Mouse (Mus musculus) cerebellum, adult (tissue): ENCODE data around the gene Atrnl1.
"Not testable (repeated sequence)": the region's sequence is repeated elsewhere in the genome, so short reads cannot be mapped to it uniquely, and the experiment has no call there.

Experiments used
- ATAC-seq: cut with Nextera tagmentation; 2 replicates; pipeline ENCODE4 v1.9.2; 2017; ENCODE audit warnings: mild to moderate bottlenecking, moderate library complexity, mixed read lengths; ENCODE audit not compliant: insufficient number of reproducible peaks, low FRiP score, low TSS enrichment

Atrnl1 gene

DNA sequence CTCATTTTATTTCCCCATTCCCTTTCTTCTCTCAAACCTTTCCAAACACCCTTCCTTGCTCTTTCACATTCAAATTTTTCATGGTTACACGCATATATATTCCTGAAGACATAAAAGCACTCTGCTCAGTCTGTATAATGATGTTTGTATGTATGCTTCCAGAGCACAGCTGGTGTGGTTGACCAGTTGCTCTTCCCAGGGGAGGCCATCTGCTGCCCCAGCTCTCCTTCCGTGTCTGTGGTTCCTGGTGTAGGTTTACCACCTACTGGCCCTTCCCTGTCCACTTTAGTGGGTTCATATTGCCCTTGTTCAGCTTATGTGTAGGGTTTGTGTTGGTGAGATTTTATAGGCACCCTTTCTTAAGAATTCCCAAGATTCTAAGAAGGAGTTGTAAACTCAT, 197.5 kb downstream of the Atrnl1 start:
- no peak for ATAC-seq

DNA sequence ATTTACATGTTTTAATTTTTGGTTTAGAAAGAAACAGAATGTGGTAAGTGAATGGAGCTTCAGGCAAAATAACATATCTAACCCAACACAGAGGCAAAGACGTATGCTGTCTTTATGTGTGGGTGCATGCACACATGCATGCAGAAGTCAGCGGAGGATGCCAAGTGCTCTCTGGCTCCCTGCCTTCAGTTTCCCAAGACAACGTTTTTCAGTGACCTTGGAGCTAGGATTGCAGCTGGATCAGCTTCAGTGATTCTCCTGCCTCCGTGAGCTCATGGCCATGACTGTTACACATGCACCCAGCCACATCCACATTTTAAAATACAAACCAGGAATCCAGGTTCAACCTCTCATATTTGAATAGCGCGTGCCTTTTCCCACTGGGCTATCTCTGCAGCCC, 203.5 kb downstream of the Atrnl1 start:
- ATAC-seq: no peak

DNA sequence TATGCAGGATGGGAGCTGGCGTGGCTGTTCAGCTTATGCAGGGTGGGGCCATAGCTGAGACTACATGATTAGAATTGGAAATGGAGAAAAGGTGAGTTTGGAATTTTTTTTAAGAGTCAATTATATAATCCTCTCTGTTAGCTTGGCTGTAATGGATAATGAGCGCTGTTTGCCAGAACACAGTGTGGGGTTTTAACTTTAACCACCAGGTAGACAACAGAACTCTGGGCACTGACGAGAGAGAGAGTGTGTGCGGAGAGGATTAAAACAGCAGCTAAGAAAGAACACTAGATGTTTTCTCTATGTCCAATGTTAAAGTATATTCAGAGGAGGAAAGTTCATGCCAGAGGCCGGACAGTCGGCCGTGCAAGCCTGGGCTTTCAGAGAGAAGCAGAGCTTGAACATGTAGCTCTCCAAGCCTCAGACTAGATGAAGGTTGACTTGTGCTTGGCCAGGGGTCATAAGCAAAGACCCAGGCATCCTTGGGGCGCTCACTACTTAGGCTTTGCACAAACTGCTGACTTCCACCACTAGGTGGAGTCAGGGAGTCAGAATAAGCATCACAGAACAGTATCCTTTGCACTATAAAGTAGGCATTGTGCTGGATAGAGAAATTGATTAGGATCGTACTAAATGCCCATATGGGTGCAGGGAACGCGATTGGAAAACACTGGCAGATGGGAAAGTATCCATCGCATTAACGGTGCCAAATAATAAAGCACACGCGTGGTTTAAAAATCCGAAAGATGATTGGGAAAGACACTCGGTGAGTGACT, 205.6 kb downstream of the Atrnl1 start:
- ATAC-seq: no peak

DNA sequence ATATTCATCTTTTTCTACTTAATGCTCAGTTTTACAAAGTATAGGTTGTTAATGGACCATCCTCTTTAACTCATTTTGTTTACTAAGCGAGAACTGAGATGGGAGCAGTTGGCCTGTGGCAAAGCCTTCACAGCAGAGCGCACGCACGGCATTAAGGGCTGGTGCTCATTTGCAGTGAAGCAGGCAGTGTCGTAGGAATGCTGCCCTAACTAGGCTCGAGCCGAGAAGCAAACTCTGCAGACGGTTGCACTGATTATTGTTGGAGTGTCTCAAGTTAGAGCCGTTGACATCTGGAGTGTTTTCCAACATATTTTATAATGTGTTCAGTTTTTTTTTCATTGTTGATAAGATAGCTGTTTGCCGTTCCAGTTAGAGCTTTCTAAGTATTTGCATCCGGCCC, 206.9 kb downstream of the Atrnl1 start:
- no peak for ATAC-seq

DNA sequence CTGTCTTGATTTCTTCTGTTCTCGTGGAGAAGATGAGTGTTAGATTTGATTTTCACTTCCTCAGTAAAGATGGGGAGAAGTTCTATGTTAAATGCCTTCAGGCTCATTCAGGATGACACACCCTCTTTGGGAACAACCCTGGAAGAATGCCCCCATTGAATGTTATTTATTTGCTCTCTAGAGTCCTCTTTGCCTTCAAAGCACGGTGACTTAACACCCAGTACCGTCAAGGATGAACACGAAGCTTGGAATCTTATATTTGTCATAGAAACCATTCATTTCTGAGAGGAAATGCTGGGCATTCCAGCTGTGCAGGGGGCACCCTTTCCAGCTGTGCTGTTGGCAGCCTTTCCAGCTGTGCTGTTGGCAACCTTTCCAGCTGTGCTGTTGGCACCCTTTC, 212.6 kb downstream of the Atrnl1 start:
- ATAC-seq: no peak

DNA sequence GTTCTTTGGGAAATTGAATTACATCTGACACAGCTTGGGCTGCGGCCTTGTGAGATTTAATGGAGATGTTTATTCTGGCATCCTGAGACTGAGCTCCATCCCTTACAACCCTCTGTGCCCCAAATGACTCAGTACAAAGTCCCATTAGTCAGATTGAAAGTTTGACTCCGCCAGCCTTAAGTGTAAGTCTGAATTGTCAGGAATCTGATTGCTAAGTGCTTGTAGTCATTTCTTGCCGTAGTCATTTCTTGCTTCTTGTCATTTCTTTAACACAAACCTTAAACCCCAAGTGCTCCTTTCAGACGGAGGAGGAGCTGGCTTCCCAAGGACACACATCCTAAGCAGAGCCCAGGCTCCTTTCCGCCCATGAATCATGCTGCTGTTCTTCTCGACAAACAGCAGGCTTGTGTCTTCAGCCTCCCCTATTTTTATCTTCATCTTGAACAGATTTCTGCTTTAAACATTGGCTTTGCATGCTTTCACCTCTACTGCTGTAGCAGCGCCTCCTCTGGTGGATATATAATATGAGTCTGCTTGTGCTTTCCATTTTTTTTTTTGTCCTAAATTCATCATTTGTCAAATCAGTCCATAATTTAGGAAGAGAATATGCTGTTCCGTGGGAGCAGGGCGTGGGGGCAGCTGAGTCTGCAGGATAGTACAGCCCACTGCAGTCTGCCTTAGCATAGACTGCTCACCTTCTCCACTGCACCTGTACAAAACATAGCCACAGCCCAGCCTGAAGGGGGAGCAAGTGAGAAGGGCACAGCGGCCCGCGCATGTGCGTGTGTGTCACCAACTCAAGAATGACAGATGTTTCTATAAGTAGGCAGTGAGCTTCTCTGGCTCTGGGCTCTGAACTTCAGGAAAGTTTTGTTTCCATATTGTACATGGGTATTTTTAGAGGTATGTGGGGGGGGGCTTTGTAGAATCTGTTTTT, 214.7 kb downstream of the Atrnl1 start:
- no peak for ATAC-seq

DNA sequence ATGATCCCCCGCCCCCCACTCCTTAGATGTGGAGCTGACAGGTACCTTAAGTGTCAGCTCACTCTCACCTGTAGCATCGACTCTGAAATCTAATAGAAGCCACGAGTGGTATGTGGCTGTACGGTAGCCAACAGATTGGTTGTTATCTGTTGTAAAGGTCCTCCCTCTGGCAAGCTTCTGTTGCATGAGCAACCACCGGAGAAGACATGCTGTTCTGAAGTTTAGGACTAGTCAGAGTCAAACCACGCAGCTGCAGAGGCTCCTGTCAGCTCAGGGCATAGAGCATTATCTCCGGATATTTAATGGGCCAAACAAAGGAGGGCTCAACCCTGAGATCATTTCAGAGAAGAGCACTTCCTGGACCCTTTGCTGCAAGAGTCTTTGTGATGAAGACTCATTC, 222.2 kb downstream of the Atrnl1 start:
- no peak for ATAC-seq

DNA sequence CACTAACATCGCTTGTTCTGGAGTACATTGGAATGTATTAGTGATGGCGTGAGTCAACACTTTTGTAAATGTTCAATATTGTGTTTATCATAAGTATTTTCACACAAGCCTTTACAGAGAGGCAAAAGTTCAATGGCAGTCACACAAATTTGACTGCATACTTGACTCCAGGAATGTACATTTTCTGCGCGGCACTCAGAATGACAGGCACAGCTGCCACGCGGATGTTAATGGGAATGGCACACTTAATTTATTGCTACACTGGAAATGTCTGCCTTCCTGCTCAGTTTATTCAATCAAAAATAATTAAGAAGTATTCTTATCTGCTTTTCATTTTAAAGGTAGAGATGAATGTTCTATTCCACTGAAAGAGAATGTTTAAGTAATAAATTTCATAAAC, 227.0 kb downstream of the Atrnl1 start:
- no peak for ATAC-seq

DNA sequence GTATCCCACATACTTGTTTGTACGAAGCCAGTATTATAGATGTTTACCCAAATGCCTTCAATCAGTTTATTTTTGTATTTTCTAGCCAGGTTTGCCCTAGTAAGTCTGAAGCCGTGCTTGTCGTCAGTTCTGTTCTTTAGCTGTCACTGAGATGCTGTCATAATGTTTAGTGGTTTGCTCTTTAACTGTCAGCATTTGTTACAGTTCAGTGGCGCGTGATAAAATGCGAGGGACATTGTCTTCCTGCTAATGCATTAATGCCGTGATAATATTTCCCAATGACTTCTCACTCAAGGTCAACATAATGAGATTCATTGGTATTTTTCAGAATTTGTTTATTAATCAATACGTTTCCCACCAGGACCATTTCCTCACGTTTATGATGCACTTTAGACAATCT, 227.7 kb downstream of the Atrnl1 start:
- ATAC-seq: no peak

DNA sequence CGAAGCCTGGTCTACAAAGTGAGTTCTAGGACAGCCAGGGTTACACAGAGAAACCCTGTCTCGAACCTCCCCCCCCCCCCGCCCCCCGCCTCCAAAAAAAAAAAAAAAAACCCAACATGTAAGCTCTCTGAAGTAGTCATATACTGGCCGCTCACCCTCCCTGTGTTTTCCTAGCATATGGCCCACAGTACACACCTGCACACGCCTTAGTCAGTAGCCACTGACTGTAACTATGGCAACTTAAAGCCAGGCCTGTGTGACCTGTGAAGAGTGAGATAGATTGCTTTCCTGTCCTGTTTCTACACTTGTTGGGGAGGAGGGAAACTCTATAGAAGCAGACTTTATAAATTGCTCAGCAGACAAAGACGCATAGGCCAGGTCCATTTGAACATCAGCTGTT, 239.1 kb downstream of the Atrnl1 start:
- no peak for ATAC-seq

DNA sequence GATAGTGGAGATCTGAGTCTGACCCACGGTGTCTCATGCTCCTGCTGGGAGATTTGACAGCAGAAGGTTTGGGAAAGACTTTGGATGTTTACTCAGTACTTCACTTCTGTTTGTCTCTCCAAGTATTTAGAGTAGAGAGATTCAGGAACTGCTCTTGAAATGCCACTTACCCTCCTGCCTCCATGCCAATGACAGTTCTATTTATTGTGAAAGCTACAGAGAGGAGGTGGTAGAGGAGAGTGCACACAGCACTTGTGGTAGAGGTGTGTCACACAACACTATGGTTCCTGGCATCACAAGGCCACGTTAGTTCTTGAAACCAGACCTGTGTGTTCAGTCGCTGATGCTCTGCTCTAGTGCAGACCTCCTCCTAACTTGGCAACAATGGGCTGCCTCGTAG, 257.5 kb downstream of the Atrnl1 start:
- no peak for ATAC-seq

DNA sequence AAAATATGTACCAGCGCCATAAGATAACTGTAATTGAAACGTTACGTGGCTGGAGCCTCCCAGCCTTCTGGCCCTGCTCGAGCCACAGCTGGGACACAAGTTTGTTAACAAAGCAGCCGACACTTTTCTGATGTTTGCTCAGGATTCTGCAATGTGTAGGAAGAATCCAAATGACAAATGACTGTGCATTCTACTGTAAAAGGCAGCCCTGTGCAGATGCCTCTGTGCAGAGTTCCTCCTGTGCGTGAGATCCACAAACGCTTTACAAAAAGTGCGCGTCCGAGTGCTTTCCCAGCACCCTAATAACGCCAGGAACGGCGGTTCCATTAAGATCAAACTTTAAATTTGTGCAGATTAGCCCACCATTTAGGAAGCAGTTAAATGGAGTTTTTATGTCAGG, 260.0 kb downstream of the Atrnl1 start:
- no peak for ATAC-seq

DNA sequence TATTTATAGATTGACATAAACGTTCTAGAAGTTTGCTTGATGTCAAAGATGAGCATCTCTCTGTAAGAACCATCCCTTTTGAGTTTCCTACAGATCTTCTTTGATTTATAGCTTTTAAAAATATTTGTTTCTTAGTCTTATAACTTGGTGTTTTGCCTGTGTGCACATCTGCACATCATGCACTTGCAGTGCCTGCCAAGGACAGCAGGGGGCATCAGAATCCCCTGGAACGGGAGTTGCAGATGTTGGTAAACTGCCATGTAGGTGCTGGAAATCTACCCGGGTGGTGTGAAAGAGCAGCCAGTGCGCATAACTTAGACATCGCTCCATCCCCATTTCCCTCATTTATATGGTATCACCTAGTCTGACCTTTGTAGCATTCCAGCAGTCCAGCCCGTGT, 265.2 kb downstream of the Atrnl1 start:
- no peak for ATAC-seq

DNA sequence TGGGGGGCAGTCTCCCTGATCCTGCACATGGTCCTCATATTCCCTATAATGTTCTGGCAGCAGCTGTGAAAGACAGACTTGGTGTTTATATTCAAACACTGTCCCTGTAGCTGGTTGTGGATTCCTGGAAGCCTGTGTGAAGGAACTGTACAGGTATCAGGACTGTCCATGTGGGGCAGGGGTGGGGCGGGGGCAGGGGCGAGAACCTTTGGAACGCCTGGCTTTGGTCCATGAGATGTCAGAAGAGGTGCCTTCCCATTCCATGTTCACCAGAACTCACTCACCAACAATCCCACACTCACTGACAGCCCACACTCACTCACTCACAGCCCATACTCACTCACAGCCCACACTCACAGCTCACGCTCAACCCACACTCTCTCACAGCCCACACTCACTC, 266.5 kb downstream of the Atrnl1 start:
- no peak for ATAC-seq

DNA sequence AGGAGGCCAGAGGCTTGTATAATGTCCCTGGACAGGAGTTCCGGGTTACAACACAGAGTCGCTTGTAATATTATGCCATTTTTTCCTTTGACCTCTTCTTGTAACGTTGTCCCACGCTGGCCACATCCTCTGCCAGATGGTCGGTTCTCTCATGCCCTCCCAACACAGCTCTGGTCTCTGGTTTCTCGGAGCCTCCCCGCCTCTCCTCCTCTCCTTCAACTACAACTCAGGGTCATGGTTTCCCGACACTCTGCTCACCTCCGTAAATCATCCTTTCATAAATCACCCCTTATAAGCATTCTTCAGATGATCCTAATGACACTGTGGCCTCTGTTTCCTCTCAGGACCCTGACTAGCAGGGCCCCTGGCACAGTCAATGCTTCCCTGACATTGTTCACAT, 267.7 kb downstream of the Atrnl1 start:
- ATAC-seq: no peak

DNA sequence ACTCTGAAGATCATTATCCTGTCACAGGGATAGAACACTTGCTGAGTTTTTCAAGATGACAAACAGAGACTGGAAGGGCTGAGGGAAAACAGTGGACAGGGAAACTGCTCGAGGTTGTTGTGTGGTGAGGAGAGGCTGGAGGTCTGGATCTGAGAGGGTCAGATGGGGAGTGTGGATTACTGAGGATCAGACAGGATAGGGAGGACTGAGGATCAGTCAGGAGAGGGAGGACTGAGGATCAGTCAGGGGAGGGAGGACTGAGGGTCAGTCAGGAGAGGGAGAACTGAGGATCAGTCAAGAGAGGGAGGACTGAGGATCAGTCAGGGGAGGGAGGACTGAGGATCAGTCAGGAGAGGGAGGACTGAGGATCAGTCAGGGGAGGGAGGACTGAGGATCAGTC, 269.0 kb downstream of the Atrnl1 start:
- ATAC-seq: not testable (repeated sequence)

DNA sequence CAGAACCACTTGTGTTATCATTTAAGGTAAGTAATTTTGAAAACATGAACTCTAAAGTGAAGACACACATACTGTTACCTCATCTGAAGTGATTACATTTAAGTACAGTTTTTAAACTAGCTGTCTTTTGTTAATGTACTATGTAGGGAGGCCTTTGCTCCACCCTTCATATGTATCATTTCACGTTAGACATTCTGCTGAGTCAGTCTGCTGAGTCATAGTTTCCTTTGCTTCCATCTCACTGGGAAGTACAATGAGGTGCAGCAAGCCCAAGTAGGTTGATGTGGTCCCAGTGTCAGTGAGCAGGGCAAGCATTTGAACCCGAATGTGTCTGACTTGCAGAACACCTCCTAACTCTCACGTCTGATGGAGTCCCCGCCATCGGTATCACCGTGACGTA, 271.1 kb downstream of the Atrnl1 start:
- ATAC-seq: no peak

DNA sequence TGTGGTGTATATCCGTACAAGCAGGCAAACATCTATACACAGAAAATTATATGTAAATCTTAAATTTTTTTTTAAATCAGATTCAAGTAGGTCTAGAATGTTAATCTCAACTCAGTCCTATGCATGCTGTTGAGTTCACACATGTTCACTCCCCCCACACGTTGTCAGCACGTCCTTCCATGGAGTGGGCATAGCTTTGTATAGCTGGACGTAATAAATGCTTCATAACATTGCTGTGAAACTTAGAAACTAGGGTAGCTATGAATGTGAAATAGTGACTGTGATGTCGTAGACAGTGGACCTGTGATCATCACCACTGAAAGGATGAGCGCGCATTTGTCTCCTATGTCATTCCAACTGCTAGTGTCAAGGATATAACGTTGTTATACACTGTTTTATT, 278.0 kb downstream of the Atrnl1 start:
- no peak for ATAC-seq

DNA sequence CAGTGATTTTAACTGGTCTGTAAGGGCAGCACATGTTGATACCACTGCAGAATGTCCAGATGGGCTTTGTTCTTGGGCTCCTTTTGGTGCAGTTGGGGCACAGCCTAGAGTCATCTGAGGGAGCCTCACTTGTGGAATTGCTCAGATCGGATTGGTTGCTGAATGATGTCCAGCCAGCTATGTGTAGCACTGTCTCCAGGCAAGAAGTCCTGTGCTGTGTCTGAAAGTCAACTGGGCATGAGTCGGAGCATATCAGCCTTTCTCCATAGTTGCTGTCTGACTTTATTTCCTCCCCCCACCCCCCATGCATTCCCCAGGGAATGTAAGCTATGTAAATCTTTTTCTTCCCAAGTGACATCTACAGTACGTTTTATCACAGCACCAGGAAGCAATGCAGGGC, 278.9 kb downstream of the Atrnl1 start:
- ATAC-seq: no peak

DNA sequence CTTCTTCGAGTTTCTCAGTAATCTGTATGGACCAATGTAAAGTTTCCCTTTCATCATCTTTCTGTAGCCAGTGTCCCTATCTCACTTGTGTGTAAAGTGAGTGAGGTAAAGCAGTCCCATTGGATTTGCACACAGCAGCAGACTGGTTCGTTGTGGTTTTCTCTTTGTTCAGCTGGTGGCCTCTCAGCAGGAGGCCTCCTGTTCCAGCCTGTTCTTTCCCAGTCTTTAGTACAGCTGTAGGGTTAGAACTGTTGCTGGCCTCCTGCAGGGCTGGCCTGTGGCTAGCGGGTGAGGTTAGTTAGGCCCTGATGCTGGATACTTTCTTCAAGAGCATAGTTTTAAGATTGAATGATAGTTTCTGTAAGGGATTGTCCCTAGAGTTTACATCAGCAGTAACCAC, 280.1 kb downstream of the Atrnl1 start:
- ATAC-seq: no peak

DNA sequence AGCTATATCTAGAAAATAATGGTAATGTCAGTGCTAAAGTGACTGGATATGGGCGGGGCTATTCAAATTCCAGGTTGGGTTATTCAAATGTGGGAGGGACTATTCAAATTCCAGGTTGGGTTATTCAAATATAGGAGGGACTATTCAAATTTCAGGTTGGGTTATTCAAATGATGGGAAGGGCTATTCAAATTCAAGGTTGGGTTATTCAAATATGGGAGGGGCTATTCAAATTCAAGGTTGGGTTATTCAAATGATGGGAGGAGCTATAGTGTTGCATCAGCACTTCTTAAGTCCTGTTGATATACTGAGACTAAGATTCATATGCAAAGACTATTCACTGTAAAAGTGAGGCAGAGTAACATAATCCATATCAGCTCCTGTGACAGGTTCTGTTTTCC, 283.4 kb downstream of the Atrnl1 start:
- ATAC-seq: no peak

DNA sequence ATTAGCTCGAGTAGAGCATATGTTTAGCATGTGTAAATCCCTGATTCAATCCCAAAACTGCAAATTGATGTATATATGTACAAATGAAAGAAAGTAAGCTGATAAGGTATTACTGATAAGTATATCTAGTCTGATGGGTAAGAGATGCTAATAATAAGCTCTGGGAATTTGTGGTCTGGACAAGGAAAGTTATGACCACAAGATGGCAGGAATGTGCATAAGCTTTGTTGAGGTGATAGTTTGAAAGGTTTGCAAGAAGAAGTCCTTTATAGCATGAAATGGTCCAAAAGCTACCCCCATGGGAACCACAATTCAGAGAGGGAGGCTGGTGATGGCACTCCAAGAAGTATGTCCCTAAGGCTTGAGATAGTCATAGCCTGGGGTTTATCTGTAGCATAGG, 289.2 kb downstream of the Atrnl1 start:
- ATAC-seq: no peak
